Mouse (Mus musculus): Measurements from ENCODE around the gene Slc2a8. TPM values are rescaled to one million over a fixed set of nuclear protein-coding genes. Genes with fewer than 3 reads are reported as not detected.

The Slc2a8 gene
- polyA plus RNA-seq, 1 experiment from 2014 or later, result 19.5 TPM

GRCm38 (mm10) chr2:32957344-32957743 is 24.5 kb downstream of the Slc2a8 start:
- 67% methylated on average over 8 of the region's 8 CpGs for WGBS
- Histone ChIP-seq H3K4me1 (peaks cover 15% of the 10 kb centered on the region), H3K36me3 (peaks cover 58% of the 10 kb centered on the region), H3K4me3 (no peak overlapping the region), H3K9me3 (replicated peaks) (peaks cover 5% of the 10 kb centered on the region), H3K27me3 (ENCODE audit: low read depth, poor library complexity, severe bottlenecking) (no peaks in the 10 kb centered on the region), H3K27ac (replicated peaks) (no peak overlapping the region)
- no peak for DNase-seq (ENCODE audit: low spot score)

GRCm38 (mm10) chr2:32954581-32954980 is 27.3 kb downstream of the Slc2a8 start:
- H3K4me3 ChIP-seq, result no peak overlapping the region
- H3K36me3 ChIP-seq, result peaks cover 81% of the 10 kb centered on the region
- WGBS, result 90% methylated on average over 2 of the region's 2 CpGs
- H3K9me3 ChIP-seq (replicated peaks), result peaks cover 5% of the 10 kb centered on the region
- H3K4me1 ChIP-seq, result no peaks in the 10 kb centered on the region
- DNase-seq (ENCODE audit: low spot score), result no peak
- no peaks in the 10 kb centered on the region for H3K27me3 ChIP-seq (ENCODE audit: low read depth, poor library complexity, severe bottlenecking)
- no peak overlapping the region for H3K27ac ChIP-seq (replicated peaks)

GRCm38 (mm10) chr2:32947454-32947853 is 34.4 kb downstream of the Slc2a8 start:
- no peaks in the 10 kb centered on the region for H3K27me3 ChIP-seq (ENCODE audit: low read depth, poor library complexity, severe bottlenecking)
- DNase-seq (ENCODE audit: low spot score), result no peak
- no peak overlapping the region for H3K4me3 ChIP-seq
- WGBS, result 94% methylated on average over 11 of the region's 11 CpGs
- no peaks in the 10 kb centered on the region for H3K9me3 ChIP-seq (replicated peaks)
- no peak overlapping the region for H3K27ac ChIP-seq (replicated peaks)
- H3K36me3 ChIP-seq, result peaks cover 75% of the 10 kb centered on the region
- H3K4me1 ChIP-seq, result no peaks in the 10 kb centered on the region

GRCm38 (mm10) chr2:32940483-32940882 is 41.4 kb downstream of the Slc2a8 start:
- H3K36me3 ChIP-seq, result peaks cover 78% of the 10 kb centered on the region
- no peaks in the 10 kb centered on the region for H3K27me3 ChIP-seq (ENCODE audit: low read depth, poor library complexity, severe bottlenecking)
- WGBS, result 93% methylated on average over 4 of the region's 4 CpGs
- no peak overlapping the region for H3K27ac ChIP-seq (replicated peaks)
- H3K9me3 ChIP-seq (replicated peaks), result no peaks in the 10 kb centered on the region
- no peak for DNase-seq (ENCODE audit: low spot score)
- no peaks in the 10 kb centered on the region for H3K4me1 ChIP-seq
- H3K4me3 ChIP-seq, result no peak overlapping the region

GRCm38 (mm10) chr2:32939418-32939817 is 42.5 kb downstream of the Slc2a8 start:
- no peak for DNase-seq (ENCODE audit: low spot score)
- H3K9me3 ChIP-seq (replicated peaks), result no peaks in the 10 kb centered on the region
- WGBS, result 54% methylated on average over 5 of the region's 5 CpGs
- H3K27ac ChIP-seq (replicated peaks), result no peak overlapping the region
- H3K4me3 ChIP-seq, result no peak overlapping the region
- H3K36me3 ChIP-seq, result peaks cover 77% of the 10 kb centered on the region
- H3K4me1 ChIP-seq, result no peaks in the 10 kb centered on the region
- no peaks in the 10 kb centered on the region for H3K27me3 ChIP-seq (ENCODE audit: low read depth, poor library complexity, severe bottlenecking)

- Histone ChIP-seq H3K4me3 (no peak overlapping the region), H3K4me1 (no peaks in the 10 kb centered on the region), H3K36me3 (peaks cover 81% of the 10 kb centered on the region), H3K9me3 (replicated peaks) (no peaks in the 10 kb centered on the region), H3K27ac (replicated peaks) (no peak overlapping the region), H3K27me3 (ENCODE audit: low read depth, poor library complexity, severe bottlenecking) (no peaks in the 10 kb centered on the region)
- WGBS, result 90% methylated on average over 5 of the region's 5 CpGs
- no peak for DNase-seq (ENCODE audit: low spot score)
Measured at GRCm38 (mm10) chr2:32938741-32939140, 43.1 kb downstream of the Slc2a8 start.

GRCm38 (mm10) chr2:32931730-32932129 is 50.2 kb downstream of the Slc2a8 start:
- 79% methylated on average over 7 of the region's 7 CpGs for WGBS
- H3K4me1 ChIP-seq, result peaks cover 7% of the 10 kb centered on the region; the same call in 1 of the 2 replicates
- H3K36me3 ChIP-seq, result peaks cover 47% of the 10 kb centered on the region
- H3K9me3 ChIP-seq (replicated peaks), result no peaks in the 10 kb centered on the region
- H3K27me3 ChIP-seq (ENCODE audit: low read depth, poor library complexity, severe bottlenecking), result no peaks in the 10 kb centered on the region
- no peak overlapping the region for H3K4me3 ChIP-seq
- DNase-seq (ENCODE audit: low spot score), result no peak
- H3K27ac ChIP-seq (replicated peaks), result no peak overlapping the region

- Histone ChIP-seq H3K9me3 (replicated peaks) (no peaks in the 10 kb centered on the region), H3K4me1 (peaks cover 7% of the 10 kb centered on the region; the same call in 1 of the 2 replicates), H3K27ac (replicated peaks) (no peak overlapping the region), H3K27me3 (ENCODE audit: low read depth, poor library complexity, severe bottlenecking) (no peaks in the 10 kb centered on the region), H3K4me3 (no peak overlapping the region), H3K36me3 (peaks cover 29% of the 10 kb centered on the region)
- WGBS, result 90% methylated on average over 19 of the region's 19 CpGs
- no peak for DNase-seq (ENCODE audit: low spot score)
Measured at GRCm38 (mm10) chr2:32928947-32929829, 52.7 kb downstream of the Slc2a8 start.

- H3K4me1 ChIP-seq, result peaks cover 7% of the 10 kb centered on the region; the same call in 1 of the 2 replicates
- H3K27ac ChIP-seq (replicated peaks), result no peak overlapping the region
- DNase-seq (ENCODE audit: low spot score), result peak; percentile 59
- no peaks in the 10 kb centered on the region for H3K27me3 ChIP-seq (ENCODE audit: low read depth, poor library complexity, severe bottlenecking)
- WGBS, result 30% methylated on average over 10 of the region's 10 CpGs
- peaks cover 29% of the 10 kb centered on the region for H3K36me3 ChIP-seq
- no peaks in the 10 kb centered on the region for H3K9me3 ChIP-seq (replicated peaks)
- H3K4me3 ChIP-seq, result no peak overlapping the region
Measured at GRCm38 (mm10) chr2:32928235-32928946, 53.5 kb downstream of the Slc2a8 start.

- WGBS, result 82% methylated on average over 15 of the region's 15 CpGs
- peaks cover 29% of the 10 kb centered on the region for H3K36me3 ChIP-seq
- DNase-seq (ENCODE audit: low spot score), result no peak
- no peaks in the 10 kb centered on the region for H3K27me3 ChIP-seq (ENCODE audit: low read depth, poor library complexity, severe bottlenecking)
- no peaks in the 10 kb centered on the region for H3K9me3 ChIP-seq (replicated peaks)
- no peak overlapping the region for H3K4me3 ChIP-seq
- H3K4me1 ChIP-seq, result peaks cover 7% of the 10 kb centered on the region; the same call in 1 of the 2 replicates
- no peak overlapping the region for H3K27ac ChIP-seq (replicated peaks)
Measured at GRCm38 (mm10) chr2:32927624-32928234, 54.2 kb downstream of the Slc2a8 start.

- no peak for DNase-seq (ENCODE audit: low spot score)
- WGBS, result 96% methylated on average over 12 of the region's 12 CpGs
- no peak overlapping the region for H3K4me3 ChIP-seq
- peaks cover 7% of the 10 kb centered on the region; the same call in 1 of the 2 replicates for H3K4me1 ChIP-seq
- peaks cover 35% of the 10 kb centered on the region for H3K36me3 ChIP-seq
- no peaks in the 10 kb centered on the region for H3K9me3 ChIP-seq (replicated peaks)
- H3K27me3 ChIP-seq (ENCODE audit: low read depth, poor library complexity, severe bottlenecking), result no peaks in the 10 kb centered on the region
- no peak overlapping the region for H3K27ac ChIP-seq (replicated peaks)
Measured at GRCm38 (mm10) chr2:32926330-32927075, 55.4 kb downstream of the Slc2a8 start.

GRCm38 (mm10) chr2:32924306-32924844 is 57.5 kb downstream of the Slc2a8 start:
- WGBS, result 76% methylated on average over 10 of the region's 10 CpGs
- Histone ChIP-seq H3K27me3 (ENCODE audit: low read depth, poor library complexity, severe bottlenecking) (no peaks in the 10 kb centered on the region), H3K27ac (replicated peaks) (no peak overlapping the region), H3K9me3 (replicated peaks) (no peaks in the 10 kb centered on the region), H3K4me3 (no peak overlapping the region), H3K4me1 (peaks cover 7% of the 10 kb centered on the region; the same call in 1 of the 2 replicates), H3K36me3 (peaks cover 56% of the 10 kb centered on the region)
- DNase-seq (ENCODE audit: low spot score), result no peak

Data from midbrain, embryonic 10.5 days (tissue).